10 mouse cellular contexts compared by ENCODE assay signal in the genomic region with DNA sequence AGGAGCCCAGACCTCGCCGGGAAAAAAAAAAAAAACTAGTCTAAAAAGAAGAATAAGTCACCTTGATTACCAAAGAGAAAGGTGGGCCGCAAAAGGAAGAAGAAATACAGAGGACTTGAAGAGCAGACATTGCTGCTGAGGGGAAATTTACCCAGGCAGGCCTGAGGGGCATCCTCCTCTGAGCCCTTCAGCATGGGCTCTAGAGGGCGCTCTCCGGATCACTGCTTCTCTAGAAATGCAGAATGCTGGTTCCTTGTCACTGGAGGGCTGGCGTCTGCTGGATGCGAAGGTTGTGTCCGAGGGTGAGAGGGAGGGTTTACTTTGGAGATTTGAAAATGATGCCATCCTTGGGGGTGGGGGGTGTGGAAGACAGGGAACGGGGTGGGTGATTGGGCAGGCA.
A peak's percentile ranks its signal among the peaks of the same experiment; 100 is the strongest.
DNase-seq lines count a peak whose midpoint lies in the region; ATAC-seq lines count a peak whose summit lies in the region.
"Had no signal": no experiment of that assay in that cellular context is flagged by ENCODE, and none has a peak within 500 bp of the region (broad histone marks: within the 10 kb centered on the region; RNA-seq: fewer than 3 reads in every experiment).

No protein-coding gene starts in this region.

- no peaks in the 10 kb centered on the region for H3K27me3 ChIP-seq in hindbrain, embryonic 11.5 days (ENCODE audit: control insufficient read depth, insufficient read depth, low read length)
- no peaks in the 10 kb centered on the region for H3K27me3 ChIP-seq in hindbrain, embryonic 10.5 days (ENCODE audit: insufficient read depth, poor library complexity, severe bottlenecking)
- H3K27me3 ChIP-seq: midbrain, embryonic 15.5 days had no signal

- H3K9me3 ChIP-seq in hindbrain, embryonic 11.5 days (ENCODE audit: control insufficient read depth, low read length), result no peaks in the 10 kb centered on the region
- H3K9me3 ChIP-seq in hindbrain, embryonic 10.5 days, result no peaks in the 10 kb centered on the region
- H3K9me3 ChIP-seq: midbrain, embryonic 15.5 days had no signal

- DNase-seq in CD4-positive, CD25-positive, alpha-beta regulatory T cell, adult 2 months (ENCODE audit: low read depth, low spot score), result peak; percentile 3
- peak; percentile 47 for DNase-seq in hindbrain, embryonic 11.5 days (ENCODE audit: low spot score)
- DNase-seq in hindbrain, embryonic 10.5 days (ENCODE audit: low spot score), result no peak
- DNase-seq in right cerebral cortex, postnatal 14 days, result peak; percentile 17
- no peak for DNase-seq in right cerebral cortex, adult 18-20 months
- no peak for DNase-seq in layer of hippocampus, postnatal 36 days

- no peak overlapping the region for H3K4me2 ChIP-seq in hindbrain, embryonic 11.5 days (replicated peaks; ENCODE audit: low read depth, low read length)
- H3K4me2 ChIP-seq: heart, embryonic 12.5 days; midbrain, embryonic 15.5 days had no signal

- no peaks in the 10 kb centered on the region for H3K4me1 ChIP-seq in hindbrain, embryonic 11.5 days (replicated peaks; ENCODE audit: control insufficient read depth, insufficient read depth, low read length)
- H3K4me1 ChIP-seq in hindbrain, embryonic 10.5 days (replicated peaks), result peaks cover 5% of the 10 kb centered on the region; the same call in 1 of the 2 replicates
- H3K4me1 ChIP-seq: heart, embryonic 12.5 days had no signal

- H3K4me3 ChIP-seq in hindbrain, embryonic 11.5 days (ENCODE audit: low read depth, low read length), result no peak overlapping the region
- no peak overlapping the region for H3K4me3 ChIP-seq in hindbrain, embryonic 10.5 days
- H3K4me3 ChIP-seq: heart, embryonic 12.5 days; midbrain, embryonic 15.5 days had no signal

- 50% methylated on average over 9 of the region's 9 CpGs for WGBS in hindbrain, embryonic 11.5 days
- 55% methylated on average over 9 of the region's 9 CpGs for WGBS in hindbrain, embryonic 10.5 days

- no peak for ATAC-seq in CD4-positive, CD25-positive, alpha-beta regulatory T cell, adult 4 months
- no peak for ATAC-seq in hindbrain, embryonic 11.5 days (ENCODE audit: low FRiP score)
- peak; percentile 48 for ATAC-seq in megakaryocyte progenitor cell, adult 5-6 weeks (replicated peaks; ENCODE audit: poor library complexity)
- ATAC-seq: midbrain, embryonic 15.5 days had no signal

- H3K9ac ChIP-seq in hindbrain, embryonic 11.5 days (ENCODE audit: low read depth, low read length), result no peak overlapping the region
- H3K9ac ChIP-seq: heart, embryonic 12.5 days; midbrain, embryonic 15.5 days had no signal

- no peak overlapping the region for H3K27ac ChIP-seq in hindbrain, embryonic 11.5 days (ENCODE audit: low read depth, low read length)
- H3K27ac ChIP-seq in hindbrain, embryonic 10.5 days, result no peak overlapping the region
- H3K27ac ChIP-seq: midbrain, embryonic 15.5 days had no signal

- H3K36me3 ChIP-seq in hindbrain, embryonic 11.5 days (ENCODE audit: control insufficient read depth, insufficient read depth, low read length), result no peaks in the 10 kb centered on the region
- H3K36me3 ChIP-seq in hindbrain, embryonic 10.5 days, result no peaks in the 10 kb centered on the region
- H3K36me3 ChIP-seq: heart, embryonic 12.5 days; midbrain, embryonic 15.5 days had no signal

Comparison
In these comparisons a context has a peak if more than half of its experiments do, and no peak if none do; other contexts are left out.
1. DNase-seq: peak in CD4-positive, CD25-positive, alpha-beta regulatory T cell, adult 2 months (single experiment), hindbrain, embryonic 11.5 days (single experiment) and right cerebral cortex, postnatal 14 days (single experiment); none in hindbrain, embryonic 10.5 days (single experiment), right cerebral cortex, adult 18-20 months (single experiment) and layer of hippocampus, postnatal 36 days (0 of 2).